Mouse (Mus musculus): Measurements from ENCODE around the gene Rab29. TPM values are rescaled to one million over a fixed set of nuclear protein-coding genes. Genes with fewer than 3 reads are reported as not detected.
"Not testable (repeated sequence)": the region's sequence is repeated elsewhere in the genome, so short reads cannot be mapped to it uniquely, and the experiment has no call there.

The Rab29 gene
- total and polyA plus RNA-seq, 3 experiments, result 23.5 to 26.3 TPM; not detected in 1

GRCm38 (mm10) chr1:131908456-131908855 lies 41.4 kb downstream of the Rab29 start (continued):
- no peak for TF ChIP-seq MYB (IDR thresholded peaks at IDR 0.05; ENCODE audit: low read depth, low read length)

GRCm38 (mm10) chr1:131909236-131909635 lies 42.2 kb downstream of the Rab29 start:
- Histone ChIP-seq H3K4me3 (ENCODE audit: control insufficient read depth in 1 of 2, insufficient read depth in 1 of 2, low read depth in 2 of 2, low read length in 2 of 2) (peak overlapping the region; percentile 27 to 52; a peak in 3 of 4 replicates), H3K36me3 (ENCODE audit: control insufficient read depth in 1 of 2, insufficient read depth in 2 of 2, low read length in 2 of 2) (peaks cover 6 to 37% of the 10 kb centered on the region in 2 experiments), H3K9ac (ENCODE audit: control insufficient read depth, low read depth, low read length, poor library complexity, severe bottlenecking) (peak overlapping the region; percentile 33), H3K27ac (ENCODE audit: control insufficient read depth, low read depth, low read length) (peak overlapping the region; percentile 95), H3K4me1 (ENCODE audit: control insufficient read depth in 1 of 2, insufficient read depth in 2 of 2, low read length in 2 of 2) (peaks cover 11 to 29% of the 10 kb centered on the region in 2 experiments), H3K79me2 (ENCODE audit: control insufficient read depth, insufficient read depth, low read length, poor library complexity) (peaks cover 31% of the 10 kb centered on the region)
- DNase-seq (ENCODE audit: low read depth, low spot score), result peak; percentile 60
- TF ChIP-seq ZNF384 (IDR thresholded peaks at IDR 0.05; ENCODE audit: low read depth, low read length) (peak; percentile 66; the same call in 1 of the 2 replicates), CHD1 (IDR thresholded peaks at IDR 0.05; ENCODE audit: low read depth, low read length) (peak; percentile 59; the same call in 1 of the 2 replicates), TBP (IDR thresholded peaks at IDR 0.05; ENCODE audit: low read depth, low read length) (peak; percentile 15; the same call in 1 of the 2 replicates)
- H3K27me3 ChIP-seq (ENCODE audit: control insufficient read depth in 1 of 2, insufficient read depth in 2 of 2, low read length in 2 of 2); H3K9me3 ChIP-seq (replicated peaks; ENCODE audit: insufficient read depth, low read length): not testable (repeated sequence)

GRCm38 (mm10) chr1:131910001-131910648 lies 43.1 kb downstream of the Rab29 start, which contains the start of gene Nucks1:
Gene Nucks1 (plus strand): TSS chr1:131910534.
- Histone ChIP-seq H3K4me3 (ENCODE audit: control insufficient read depth in 1 of 2, insufficient read depth in 1 of 2, low read depth in 2 of 2, low read length in 2 of 2) (peak within 1 kb of the TSS; percentile 55 to 98), H3K27me3 (ENCODE audit: control insufficient read depth in 1 of 2, insufficient read depth in 2 of 2, low read length in 2 of 2) (no peaks in the 10 kb centered on the region), H3K36me3 (ENCODE audit: control insufficient read depth in 1 of 2, insufficient read depth in 2 of 2, low read length in 2 of 2) (peaks cover 8 to 45% of the 10 kb centered on the region in 2 experiments), H3K9ac (ENCODE audit: control insufficient read depth, low read depth, low read length, poor library complexity, severe bottlenecking) (peak within 1 kb of the TSS; percentile 99), H3K9me3 (replicated peaks; ENCODE audit: insufficient read depth, low read length) (no peaks in the 10 kb centered on the region), H3K4me1 (ENCODE audit: control insufficient read depth in 1 of 2, insufficient read depth in 2 of 2, low read length in 2 of 2) (peaks cover 11 to 29% of the 10 kb centered on the region in 2 experiments), H3K79me2 (ENCODE audit: control insufficient read depth, insufficient read depth, low read length, poor library complexity) (peaks cover 40% of the 10 kb centered on the region), H3K27ac (ENCODE audit: control insufficient read depth, low read depth, low read length) (peak within 1 kb of the TSS; percentile 95)
- DNase-seq (ENCODE audit: low read depth, low spot score), result peak; percentile 99
- TF ChIP-seq ZMIZ1 (IDR thresholded peaks at IDR 0.05; ENCODE audit: low read depth, low read length), result no peak; the same call in 1 of the 2 replicates
- no peak for TF ChIP-seq POLR2AphosphoS2 (IDR thresholded peaks at IDR 0.05; ENCODE audit: low read length)
- TF ChIP-seq RCOR1 (IDR thresholded peaks at IDR 0.05; ENCODE audit: low read depth, low read length), result no peak
- TF ChIP-seq HCFC1 (IDR thresholded peaks at IDR 0.05; ENCODE audit: low read depth, low read length), result peak; percentile 87
- peak; percentile 75; the same call in 1 of the 2 replicates for TF ChIP-seq MXI1 (IDR thresholded peaks at IDR 0.05; ENCODE audit: low read depth, low read length)
- no peak for TF ChIP-seq ZNF384 (IDR thresholded peaks at IDR 0.05; ENCODE audit: low read depth, low read length)
- TF ChIP-seq GABPA (IDR thresholded peaks at IDR 0.05; ENCODE audit: low read depth, low read length), result no peak
- TF ChIP-seq USF2 (IDR thresholded peaks at IDR 0.05; ENCODE audit: borderline replicate concordance in 1 of 2, insufficient read depth in 1 of 2, low read depth in 1 of 2, low read length in 2 of 2), result no peak
- no peak for TF ChIP-seq CTCF (IDR thresholded peaks at IDR 0.05 in 2 of 3, conservative IDR thresholded peaks at IDR 0.05 in 1 of 3; ENCODE audit: control insufficient read depth in 1 of 3, insufficient read depth in 1 of 3, low read depth in 2 of 3, low read length in 3 of 3, poor library complexity in 1 of 3, severe bottlenecking in 1 of 3)
- TF ChIP-seq ZKSCAN1 (IDR thresholded peaks at IDR 0.05; ENCODE audit: low read depth, low read length), result no peak
- peak; percentile 95; the same call in 1 of the 2 replicates for TF ChIP-seq E2F4 (IDR thresholded peaks at IDR 0.05; ENCODE audit: borderline replicate concordance, low read depth, low read length)
- TF ChIP-seq POLR2AphosphoS5 (IDR thresholded peaks at IDR 0.05; ENCODE audit: borderline replicate concordance, low read depth, low read length), result no peak
- TF ChIP-seq MAFK (IDR thresholded peaks at IDR 0.05; ENCODE audit: borderline replicate concordance, low read depth, low read length), result no peak
- TF ChIP-seq SIN3A (IDR thresholded peaks at IDR 0.05; ENCODE audit: low read length), result 0 out of 2 replicates have a peak, but pooled peaks have one; percentile 69
- peak; percentile 89 for TF ChIP-seq TBP (IDR thresholded peaks at IDR 0.05; ENCODE audit: low read depth, low read length)
- no peak for TF ChIP-seq RAD21 (IDR thresholded peaks at IDR 0.05; ENCODE audit: low read depth, low read length)
- TF ChIP-seq TCF12 (IDR thresholded peaks at IDR 0.05; ENCODE audit: low read depth, low read length), result no peak; the same call in 1 of the 2 replicates
- no peak for TF ChIP-seq CHD1 (IDR thresholded peaks at IDR 0.05; ENCODE audit: low read depth, low read length)
- TF ChIP-seq SMC3 (IDR thresholded peaks at IDR 0.05; ENCODE audit: low read depth, low read length), result no peak
- TF ChIP-seq MYC (IDR thresholded peaks at IDR 0.05; ENCODE audit: low read depth, low read length), result peak; percentile 94
- TF ChIP-seq NRF1 (IDR thresholded peaks at IDR 0.05; ENCODE audit: insufficient read depth, low read depth, low read length, poor library complexity, severe bottlenecking), result 0 out of 2 replicates have a peak, but pooled peaks have one; percentile 22
- no peak for TF ChIP-seq EP300 (IDR thresholded peaks at IDR 0.05; ENCODE audit: low read depth in 1 of 2, low read length in 2 of 2)
- TF ChIP-seq BHLHE40 (IDR thresholded peaks at IDR 0.05; ENCODE audit: borderline replicate concordance, low read depth, low read length), result peak; percentile 88
- TF ChIP-seq CHD2 (IDR thresholded peaks at IDR 0.05; ENCODE audit: low read length), result 0 out of 2 replicates have a peak, but pooled peaks have one; percentile 16
- no peak for TF ChIP-seq MEF2A (IDR thresholded peaks at IDR 0.05; ENCODE audit: extremely low read depth, insufficient replicate concordance, low read depth, low read length, poor library complexity, severe bottlenecking)
